Mouse (Mus musculus): ENCODE data around the gene Brwd1.

DNA sequence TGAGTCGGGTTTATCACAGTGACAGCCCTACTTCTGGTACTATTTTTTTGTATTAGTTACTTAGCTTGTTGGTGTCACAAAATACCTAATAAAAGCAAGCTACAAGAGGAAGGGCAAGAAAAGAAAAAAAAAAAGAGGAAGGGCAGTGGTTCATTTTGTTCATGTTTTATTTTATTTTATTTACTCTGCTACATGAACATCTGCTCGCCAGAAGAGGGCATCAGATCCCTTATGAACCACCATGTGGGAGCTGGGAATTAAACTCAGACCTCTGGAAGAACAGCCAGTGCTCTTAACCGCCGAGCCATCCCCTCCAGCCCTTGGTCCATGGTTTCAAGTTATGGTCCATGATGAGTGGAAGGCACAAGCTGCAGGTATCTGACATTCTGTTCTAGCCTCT is 32.4 kb upstream of the Brwd1 start:
- TF ChIP-seq POLR2A (IDR thresholded peaks at IDR 0.05; ENCODE audit: borderline replicate concordance, insufficient read depth, low read length), result no peak
- TF ChIP-seq CTCF (IDR thresholded peaks at IDR 0.05; ENCODE audit: borderline replicate concordance, insufficient read depth, low read depth, low read length), result no peak

Measured in cerebellum, adult 2 months (tissue).